Mouse (Mus musculus): ENCODE measurements around the gene F2r. TPM values are rescaled to one million over a fixed set of nuclear protein-coding genes. Genes with fewer than 3 reads are reported as not detected.

Gene F2r
- polyA plus RNA-seq, 1 experiment: 23.6 TPM

- Histone ChIP-seq H3K4me2 (ENCODE audit: low read depth) (peak overlapping the region; percentile 5), H3K36me3 (ENCODE audit: control insufficient read depth, insufficient read depth) (peaks cover 19% of the 10 kb centered on the region), H3K79me2 (ENCODE audit: control insufficient read depth, insufficient read depth) (peaks cover 87% of the 10 kb centered on the region), H3K4me3 (no peak overlapping the region), H3K27me3 (ENCODE audit: control insufficient read depth, insufficient read depth, insufficient read length) (no peaks in the 10 kb centered on the region), H3ac (ENCODE audit: control insufficient read depth, insufficient read length) (no peak overlapping the region)
- TF ChIP-seq E2F4 (IDR thresholded peaks at IDR 0.05; ENCODE audit: insufficient read depth): no peak
- TF ChIP-seq MYOD1 (IDR thresholded peaks at IDR 0.05; ENCODE audit: control insufficient read depth in 1 of 3, insufficient read length in 2 of 3, low read depth in 2 of 3): no peak
- TF ChIP-seq USF1 (IDR thresholded peaks at IDR 0.05; ENCODE audit: low read depth): no peak
- TF ChIP-seq SRF (IDR thresholded peaks at IDR 0.05; ENCODE audit: control insufficient read depth, insufficient read length, low read depth): no peak
Measured at GRCm38 (mm10) chr13:95608416-95609087, 9.7 kb downstream of the F2r start.

GRCm38 (mm10) chr13:95607019-95607418 is 11.3 kb downstream of the F2r start:
- TF ChIP-seq CEBPB (IDR thresholded peaks at IDR 0.05; ENCODE audit: insufficient read depth, poor library complexity, severe bottlenecking): no peak
- no peak for TF ChIP-seq USF1 (IDR thresholded peaks at IDR 0.05; ENCODE audit: low read depth)
- Histone ChIP-seq H3K79me2 (ENCODE audit: control insufficient read depth, insufficient read depth) (peaks cover 81% of the 10 kb centered on the region), H3K27me3 (ENCODE audit: control insufficient read depth, insufficient read depth, insufficient read length) (no peaks in the 10 kb centered on the region), H3ac (ENCODE audit: control insufficient read depth, insufficient read length) (no peak overlapping the region), H3K36me3 (ENCODE audit: control insufficient read depth, insufficient read depth) (peaks cover 33% of the 10 kb centered on the region), H3K4me2 (ENCODE audit: low read depth) (no peak overlapping the region), H3K4me3 (no peak overlapping the region)

- no peaks in the 10 kb centered on the region for H3K27me3 ChIP-seq (ENCODE audit: control insufficient read depth, insufficient read depth, insufficient read length)
- peaks cover 54% of the 10 kb centered on the region for H3K79me2 ChIP-seq (ENCODE audit: control insufficient read depth, insufficient read depth)
- no peak overlapping the region for H3K4me3 ChIP-seq
- H3K36me3 ChIP-seq (ENCODE audit: control insufficient read depth, insufficient read depth): peaks cover 27% of the 10 kb centered on the region
- no peak overlapping the region for H3ac ChIP-seq (ENCODE audit: control insufficient read depth, insufficient read length)
- H3K4me2 ChIP-seq (ENCODE audit: low read depth): no peak overlapping the region
- TF ChIP-seq MAX (IDR thresholded peaks at IDR 0.05; ENCODE audit: low read depth) (no peak), MYOD1 (IDR thresholded peaks at IDR 0.05; ENCODE audit: control insufficient read depth in 1 of 3, insufficient read length in 2 of 3, low read depth in 2 of 3) (no peak), CEBPB (IDR thresholded peaks at IDR 0.05; ENCODE audit: insufficient read depth, poor library complexity, severe bottlenecking) (no peak), E2F4 (IDR thresholded peaks at IDR 0.05; ENCODE audit: insufficient read depth) (no peak), TCF3 (IDR thresholded peaks at IDR 0.05; ENCODE audit: insufficient read length, low read depth) (no peak), POLR2A (IDR thresholded peaks at IDR 0.05; ENCODE audit: insufficient read length, low read depth) (no peak), USF1 (IDR thresholded peaks at IDR 0.05; ENCODE audit: low read depth) (no peak), REST (IDR thresholded peaks at IDR 0.05; ENCODE audit: insufficient read depth, insufficient read length) (no peak), MYOG (IDR thresholded peaks at IDR 0.05; ENCODE audit: control insufficient read depth in 1 of 3, insufficient read depth in 1 of 3, insufficient read length in 2 of 3, low read depth in 2 of 3) (no peak), POLR2AphosphoS2 (IDR thresholded peaks at IDR 0.05; ENCODE audit: insufficient read length, low read depth) (no peak), SRF (IDR thresholded peaks at IDR 0.05; ENCODE audit: control insufficient read depth, insufficient read length, low read depth) (no peak), TCF12 (IDR thresholded peaks at IDR 0.05; ENCODE audit: insufficient read depth, poor library complexity, severe bottlenecking) (no peak)
Measured at GRCm38 (mm10) chr13:95604288-95604687, 14.0 kb downstream of the F2r start.

- no peak overlapping the region for H3ac ChIP-seq (ENCODE audit: control insufficient read depth, insufficient read length)
Measured at GRCm38 (mm10) chr13:95599833-95600359, 18.4 kb downstream of the F2r start.

More at GRCm38 (mm10) chr13:95599833-95600359, 18.4 kb downstream of the F2r start:
- Histone ChIP-seq H3K79me2 (ENCODE audit: control insufficient read depth, insufficient read depth) (peaks cover 14% of the 10 kb centered on the region), H3K4me2 (ENCODE audit: low read depth) (no peak overlapping the region), H3K4me3 (no peak overlapping the region), H3K36me3 (ENCODE audit: control insufficient read depth, insufficient read depth) (peaks cover 18% of the 10 kb centered on the region), H3K27me3 (ENCODE audit: control insufficient read depth, insufficient read depth, insufficient read length) (no peaks in the 10 kb centered on the region)
- TF ChIP-seq POLR2AphosphoS2 (IDR thresholded peaks at IDR 0.05; ENCODE audit: insufficient read length, low read depth) (no peak), POLR2A (IDR thresholded peaks at IDR 0.05; ENCODE audit: insufficient read length, low read depth) (no peak), E2F4 (IDR thresholded peaks at IDR 0.05; ENCODE audit: insufficient read depth) (no peak), MYOG (IDR thresholded peaks at IDR 0.05; ENCODE audit: control insufficient read depth in 1 of 3, insufficient read depth in 1 of 3, insufficient read length in 2 of 3, low read depth in 2 of 3) (no peak), CEBPB (IDR thresholded peaks at IDR 0.05; ENCODE audit: insufficient read depth, poor library complexity, severe bottlenecking) (no peak), TCF3 (IDR thresholded peaks at IDR 0.05; ENCODE audit: insufficient read length, low read depth) (no peak), REST (IDR thresholded peaks at IDR 0.05; ENCODE audit: insufficient read depth, insufficient read length) (no peak), SRF (IDR thresholded peaks at IDR 0.05; ENCODE audit: control insufficient read depth, insufficient read length, low read depth) (no peak), MYOD1 (IDR thresholded peaks at IDR 0.05; ENCODE audit: control insufficient read depth in 1 of 3, insufficient read length in 2 of 3, low read depth in 2 of 3) (no peak), USF1 (IDR thresholded peaks at IDR 0.05; ENCODE audit: low read depth) (no peak), TCF12 (IDR thresholded peaks at IDR 0.05; ENCODE audit: insufficient read depth, poor library complexity, severe bottlenecking) (no peak), MAX (IDR thresholded peaks at IDR 0.05; ENCODE audit: low read depth) (no peak)

Measured in myocyte (in vitro differentiated cells).